Mouse (Mus musculus): ENCODE measurements around the gene Idh1. TPM values are rescaled to one million over a fixed set of nuclear protein-coding genes. Genes with fewer than 3 reads are reported as not detected.

Gene Idh1
- polyA plus RNA-seq, 1 experiment = 43.7 TPM

- Histone ChIP-seq H3K27ac (ENCODE audit: control insufficient read depth, insufficient read depth, low read depth, low read length, poor library complexity) (no peak within 1 kb of the TSS), H3K4me3 (replicated peaks; ENCODE audit: control insufficient read depth, low read depth, low read length) (no peak within 1 kb of the TSS), H3K4me1 (ENCODE audit: control insufficient read depth, insufficient read depth, low read length) (no peaks in the 10 kb centered on the region)
- no peak for TF ChIP-seq POLR2A (IDR thresholded peaks at IDR 0.05; ENCODE audit: borderline replicate concordance, control insufficient read depth, low read depth, low read length)
- no peak for TF ChIP-seq CTCF (IDR thresholded peaks at IDR 0.05; ENCODE audit: control insufficient read depth, insufficient read depth, low read length)
- WGBS = 35% methylated on average over 9 of the region's 9 CpGs
Observed at GRCm38 (mm10) chr1:65122574-65123372, 63.5 kb downstream of the Idh1 start, which contains the start of gene D630023F18Rik. Gene D630023F18Rik (minus strand): TSS chr1:65123214.

- TF ChIP-seq CTCF (IDR thresholded peaks at IDR 0.05; ENCODE audit: control insufficient read depth, insufficient read depth, low read length) = no peak
- no peak for TF ChIP-seq POLR2A (IDR thresholded peaks at IDR 0.05; ENCODE audit: borderline replicate concordance, control insufficient read depth, low read depth, low read length)
- 71% methylated on average over 1 of the region's 1 CpGs for WGBS
- no peak within 1 kb of the TSS for H3K27ac ChIP-seq (ENCODE audit: control insufficient read depth, insufficient read depth, low read depth, low read length, poor library complexity)
- peaks cover 3% of the 10 kb centered on the region; the same call in 1 of the 2 replicates for H3K4me1 ChIP-seq (ENCODE audit: control insufficient read depth, insufficient read depth, low read length)
- H3K4me3 ChIP-seq (replicated peaks; ENCODE audit: control insufficient read depth, low read depth, low read length) = no peak within 1 kb of the TSS
Observed at GRCm38 (mm10) chr1:65119438-65119837, 66.9 kb downstream of the Idh1 start, which contains the start of gene Gm28845. Gene Gm28845 (minus strand): TSS chr1:65119558.

- H3K4me1 ChIP-seq (ENCODE audit: control insufficient read depth, insufficient read depth, low read length) = peaks cover 6% of the 10 kb centered on the region; the same call in 1 of the 2 replicates
- no peak overlapping the region for H3K27ac ChIP-seq (ENCODE audit: control insufficient read depth, insufficient read depth, low read depth, low read length, poor library complexity)
- H3K4me3 ChIP-seq (replicated peaks; ENCODE audit: control insufficient read depth, low read depth, low read length) = no peak overlapping the region
- 78% methylated on average over 8 of the region's 8 CpGs for WGBS
- TF ChIP-seq CTCF (IDR thresholded peaks at IDR 0.05; ENCODE audit: control insufficient read depth, insufficient read depth, low read length) = no peak
- no peak for TF ChIP-seq POLR2A (IDR thresholded peaks at IDR 0.05; ENCODE audit: borderline replicate concordance, control insufficient read depth, low read depth, low read length)
Observed at GRCm38 (mm10) chr1:65118150-65118913, 68.0 kb downstream of the Idh1 start.

GRCm38 (mm10) chr1:65113536-65114172 is 72.6 kb downstream of the Idh1 start:
- Histone ChIP-seq H3K4me1 (ENCODE audit: control insufficient read depth, insufficient read depth, low read length) (peaks cover 6% of the 10 kb centered on the region; the same call in 1 of the 2 replicates), H3K4me3 (replicated peaks; ENCODE audit: control insufficient read depth, low read depth, low read length) (peak overlapping the region; percentile 20), H3K27ac (ENCODE audit: control insufficient read depth, insufficient read depth, low read depth, low read length, poor library complexity) (peak overlapping the region; percentile 90)
- TF ChIP-seq CTCF (IDR thresholded peaks at IDR 0.05; ENCODE audit: control insufficient read depth, insufficient read depth, low read length) (no peak), POLR2A (IDR thresholded peaks at IDR 0.05; ENCODE audit: borderline replicate concordance, control insufficient read depth, low read depth, low read length) (no peak)
- 42% methylated on average over 5 of the region's 5 CpGs for WGBS

GRCm38 (mm10) chr1:65112807-65113196 is 73.5 kb downstream of the Idh1 start:
- peak overlapping the region; percentile 92 for H3K27ac ChIP-seq (ENCODE audit: control insufficient read depth, insufficient read depth, low read depth, low read length, poor library complexity)
- H3K4me3 ChIP-seq (replicated peaks; ENCODE audit: control insufficient read depth, low read depth, low read length) = peak overlapping the region; percentile 41
- TF ChIP-seq CTCF (IDR thresholded peaks at IDR 0.05; ENCODE audit: control insufficient read depth, insufficient read depth, low read length) (no peak), POLR2A (IDR thresholded peaks at IDR 0.05; ENCODE audit: borderline replicate concordance, control insufficient read depth, low read depth, low read length) (no peak)
- H3K4me1 ChIP-seq (ENCODE audit: control insufficient read depth, insufficient read depth, low read length) = peaks cover 6% of the 10 kb centered on the region; the same call in 1 of the 2 replicates
- 34% methylated on average over 14 of the region's 14 CpGs for WGBS

GRCm38 (mm10) chr1:65112031-65112806 is 74.1 kb downstream of the Idh1 start:
- no peak overlapping the region for H3K4me3 ChIP-seq (replicated peaks; ENCODE audit: control insufficient read depth, low read depth, low read length)
- 15% methylated on average over 8 of the region's 8 CpGs for WGBS

GRCm38 (mm10) chr1:65109756-65110435 is 76.4 kb downstream of the Idh1 start:
- Histone ChIP-seq H3K4me1 (ENCODE audit: control insufficient read depth, insufficient read depth, low read length) (peaks cover 4% of the 10 kb centered on the region; the same call in 1 of the 2 replicates), H3K4me3 (replicated peaks; ENCODE audit: control insufficient read depth, low read depth, low read length) (no peak overlapping the region), H3K27ac (ENCODE audit: control insufficient read depth, insufficient read depth, low read depth, low read length, poor library complexity) (no peak overlapping the region)
- 74% methylated on average over 25 of the region's 25 CpGs for WGBS
- TF ChIP-seq POLR2A (IDR thresholded peaks at IDR 0.05; ENCODE audit: borderline replicate concordance, control insufficient read depth, low read depth, low read length) (no peak), CTCF (IDR thresholded peaks at IDR 0.05; ENCODE audit: control insufficient read depth, insufficient read depth, low read length) (no peak)

More at GRCm38 (mm10) chr1:65112031-65112806, 74.1 kb downstream of the Idh1 start:
- no peak for TF ChIP-seq POLR2A (IDR thresholded peaks at IDR 0.05; ENCODE audit: borderline replicate concordance, control insufficient read depth, low read depth, low read length)
- TF ChIP-seq CTCF (IDR thresholded peaks at IDR 0.05; ENCODE audit: control insufficient read depth, insufficient read depth, low read length) = peak; percentile 73
- peak overlapping the region; percentile 92 for H3K27ac ChIP-seq (ENCODE audit: control insufficient read depth, insufficient read depth, low read depth, low read length, poor library complexity)
- H3K4me1 ChIP-seq (ENCODE audit: control insufficient read depth, insufficient read depth, low read length) = peaks cover 6% of the 10 kb centered on the region; the same call in 1 of the 2 replicates
